Mouse (Mus musculus): ENCODE measurements around the gene Ces2g. TPM values are rescaled to one million over a fixed set of nuclear protein-coding genes. Genes with fewer than 3 reads are reported as not detected.

The Ces2g gene
- total RNA-seq (2014; rRNA removed), result 34.6 and 36.9 TPM in 2 replicates
- 19.6 and 31.6 TPM in 2 replicates for polyA plus RNA-seq (2012; rRNA removed)

GRCm38 (mm10) chr8:104961537-104961961, at the start of gene Ces2g:
Gene Ces2g (plus strand): TSS chr8:104961718.
- Histone ChIP-seq H3K79me2 (ENCODE audit: control insufficient read depth, insufficient read depth, low read length) (no peaks in the 10 kb centered on the region), H3K27ac (replicated peaks; ENCODE audit: insufficient read depth, low read depth, low read length) (peak within 1 kb of the TSS; percentile 22), H3K4me3 (ENCODE audit: insufficient read depth, low read depth, low read length) (peak within 1 kb of the TSS; percentile 32), H3K36me3 (ENCODE audit: control insufficient read depth, insufficient read depth, low read length) (peaks cover 18% of the 10 kb centered on the region), H3K4me1 (ENCODE audit: control insufficient read depth, insufficient read depth, low read length) (peaks cover 2% of the 10 kb centered on the region; the same call in 1 of the 2 replicates), H3K9ac (ENCODE audit: low read depth, low read length) (peak within 1 kb of the TSS; percentile 39), H3K27me3 (ENCODE audit: control insufficient read depth, insufficient read depth, low read length) (no peaks in the 10 kb centered on the region)
- TF ChIP-seq POLR2A (IDR thresholded peaks at IDR 0.05; ENCODE audit: extremely low read depth, insufficient read depth, low read length) (no peak), CTCF (IDR thresholded peaks at IDR 0.05; ENCODE audit: low read depth, low read length) (no peak)
- WGBS, result 7% methylated on average over 5 of the region's 5 CpGs
- peak; percentile 90 for DNase-seq (ENCODE audit: extremely low read depth, low read depth, low spot score)

GRCm38 (mm10) chr8:104925972-104926596, 35.4 kb upstream of the Ces2g start, which contains the start of gene Ces2e:
Gene Ces2e (plus strand): TSS chr8:104926260.
- TF ChIP-seq CTCF (IDR thresholded peaks at IDR 0.05; ENCODE audit: low read depth, low read length), result no peak
- TF ChIP-seq POLR2A (IDR thresholded peaks at IDR 0.05; ENCODE audit: extremely low read depth, insufficient read depth, low read length), result no peak
- WGBS, result 17% methylated on average over 5 of the region's 5 CpGs
- DNase-seq (ENCODE audit: extremely low read depth, low read depth, low spot score), result peak; percentile 91
- peak within 1 kb of the TSS; percentile 26 for H3K4me3 ChIP-seq (ENCODE audit: insufficient read depth, low read depth, low read length)
- H3K36me3 ChIP-seq (ENCODE audit: control insufficient read depth, insufficient read depth, low read length), result peaks cover 5% of the 10 kb centered on the region
- peaks cover 16% of the 10 kb centered on the region for H3K4me1 ChIP-seq (ENCODE audit: control insufficient read depth, insufficient read depth, low read length)
- H3K9ac ChIP-seq (ENCODE audit: low read depth, low read length), result 0 out of 2 replicates have a peak within 1 kb of the TSS, but pooled peaks have one; percentile 3
- H3K79me2 ChIP-seq (ENCODE audit: control insufficient read depth, insufficient read depth, low read length), result no peaks in the 10 kb centered on the region
- H3K27ac ChIP-seq (replicated peaks; ENCODE audit: insufficient read depth, low read depth, low read length), result peak within 1 kb of the TSS; percentile 40
- H3K27me3 ChIP-seq (ENCODE audit: control insufficient read depth, insufficient read depth, low read length), result no peaks in the 10 kb centered on the region

- Histone ChIP-seq H3K27me3 (ENCODE audit: control insufficient read depth, insufficient read depth, low read length) (no peaks in the 10 kb centered on the region), H3K27ac (replicated peaks; ENCODE audit: insufficient read depth, low read depth, low read length) (no peak overlapping the region), H3K4me3 (ENCODE audit: insufficient read depth, low read depth, low read length) (no peak overlapping the region), H3K4me1 (ENCODE audit: control insufficient read depth, insufficient read depth, low read length) (peaks cover 16% of the 10 kb centered on the region), H3K36me3 (ENCODE audit: control insufficient read depth, insufficient read depth, low read length) (peaks cover 12% of the 10 kb centered on the region), H3K79me2 (ENCODE audit: control insufficient read depth, insufficient read depth, low read length) (no peaks in the 10 kb centered on the region), H3K9ac (ENCODE audit: low read depth, low read length) (no peak overlapping the region)
- TF ChIP-seq CTCF (IDR thresholded peaks at IDR 0.05; ENCODE audit: low read depth, low read length) (no peak), POLR2A (IDR thresholded peaks at IDR 0.05; ENCODE audit: extremely low read depth, insufficient read depth, low read length) (no peak)
- WGBS, result 70% methylated on average over 3 of the region's 3 CpGs
- DNase-seq (ENCODE audit: extremely low read depth, low read depth, low spot score), result peak; percentile 36
These were observed 34.2 kb upstream of the Ces2g start for GRCm38 (mm10) chr8:104927301-104927700.

GRCm38 (mm10) chr8:104944665-104945064, 16.9 kb upstream of the Ces2g start:
- TF ChIP-seq POLR2A (IDR thresholded peaks at IDR 0.05; ENCODE audit: extremely low read depth, insufficient read depth, low read length) (no peak), CTCF (IDR thresholded peaks at IDR 0.05; ENCODE audit: low read depth, low read length) (peak; percentile 48)
- peak; percentile 54 for DNase-seq (ENCODE audit: extremely low read depth, low read depth, low spot score)
- H3K4me3 ChIP-seq (ENCODE audit: insufficient read depth, low read depth, low read length), result no peak overlapping the region
- WGBS, result 58% methylated on average over 2 of the region's 2 CpGs
- no peaks in the 10 kb centered on the region for H3K36me3 ChIP-seq (ENCODE audit: control insufficient read depth, insufficient read depth, low read length)
- no peak overlapping the region for H3K27ac ChIP-seq (replicated peaks; ENCODE audit: insufficient read depth, low read depth, low read length)
- H3K9ac ChIP-seq (ENCODE audit: low read depth, low read length), result no peak overlapping the region
- no peaks in the 10 kb centered on the region for H3K4me1 ChIP-seq (ENCODE audit: control insufficient read depth, insufficient read depth, low read length)
- no peaks in the 10 kb centered on the region for H3K27me3 ChIP-seq (ENCODE audit: control insufficient read depth, insufficient read depth, low read length)
- no peaks in the 10 kb centered on the region for H3K79me2 ChIP-seq (ENCODE audit: control insufficient read depth, insufficient read depth, low read length)

- DNase-seq (ENCODE audit: extremely low read depth, low read depth, low spot score), result no peak
- WGBS, result 85% methylated on average over 4 of the region's 4 CpGs
- TF ChIP-seq CTCF (IDR thresholded peaks at IDR 0.05; ENCODE audit: low read depth, low read length) (no peak), POLR2A (IDR thresholded peaks at IDR 0.05; ENCODE audit: extremely low read depth, insufficient read depth, low read length) (no peak)
- Histone ChIP-seq H3K4me3 (ENCODE audit: insufficient read depth, low read depth, low read length) (no peak within 1 kb of the TSS), H3K79me2 (ENCODE audit: control insufficient read depth, insufficient read depth, low read length) (no peaks in the 10 kb centered on the region), H3K27me3 (ENCODE audit: control insufficient read depth, insufficient read depth, low read length) (no peaks in the 10 kb centered on the region), H3K27ac (replicated peaks; ENCODE audit: insufficient read depth, low read depth, low read length) (no peak within 1 kb of the TSS), H3K36me3 (ENCODE audit: control insufficient read depth, insufficient read depth, low read length) (no peaks in the 10 kb centered on the region), H3K9ac (ENCODE audit: low read depth, low read length) (no peak within 1 kb of the TSS), H3K4me1 (ENCODE audit: control insufficient read depth, insufficient read depth, low read length) (no peaks in the 10 kb centered on the region)
These were observed 14.5 kb upstream of the Ces2g start, which contains the start of gene Ces2f for GRCm38 (mm10) chr8:104947056-104947455. Gene Ces2f (plus strand): TSS chr8:104947356.

- WGBS, result 89% methylated on average over 5 of the region's 5 CpGs
- no peak for DNase-seq (ENCODE audit: extremely low read depth, low read depth, low spot score)
- Histone ChIP-seq H3K36me3 (ENCODE audit: control insufficient read depth, insufficient read depth, low read length) (no peaks in the 10 kb centered on the region), H3K27me3 (ENCODE audit: control insufficient read depth, insufficient read depth, low read length) (no peaks in the 10 kb centered on the region), H3K79me2 (ENCODE audit: control insufficient read depth, insufficient read depth, low read length) (no peaks in the 10 kb centered on the region), H3K9ac (ENCODE audit: low read depth, low read length) (no peak overlapping the region), H3K4me1 (ENCODE audit: control insufficient read depth, insufficient read depth, low read length) (no peaks in the 10 kb centered on the region), H3K27ac (replicated peaks; ENCODE audit: insufficient read depth, low read depth, low read length) (no peak overlapping the region), H3K4me3 (ENCODE audit: insufficient read depth, low read depth, low read length) (no peak overlapping the region)
- TF ChIP-seq POLR2A (IDR thresholded peaks at IDR 0.05; ENCODE audit: extremely low read depth, insufficient read depth, low read length) (no peak), CTCF (IDR thresholded peaks at IDR 0.05; ENCODE audit: low read depth, low read length) (no peak)
These were observed 12.5 kb upstream of the Ces2g start for GRCm38 (mm10) chr8:104949031-104949430.

All from liver, adult 2 months (tissue).